Mouse (Mus musculus) bone marrow, adult 2 months (tissue): ENCODE results near the gene Gm9803.

Experiments used
- CTCF ChIP-seq: fragments of 200-500 bp; IDR thresholded peaks from 2 replicates; pipeline ENCODE4 v1.5.1; 2011; ENCODE audit warnings: low read length, control low read depth; ENCODE audit not compliant: control insufficient read depth, insufficient read depth
- POLR2A ChIP-seq: fragments of 200-500 bp; IDR thresholded peaks from 2 replicates; pipeline ENCODE4 v1.6.1; 2011; ENCODE audit warnings: low read depth, mild to moderate bottlenecking, control low read depth, low read length, borderline replicate concordance; ENCODE audit not compliant: control insufficient read depth

DNA sequence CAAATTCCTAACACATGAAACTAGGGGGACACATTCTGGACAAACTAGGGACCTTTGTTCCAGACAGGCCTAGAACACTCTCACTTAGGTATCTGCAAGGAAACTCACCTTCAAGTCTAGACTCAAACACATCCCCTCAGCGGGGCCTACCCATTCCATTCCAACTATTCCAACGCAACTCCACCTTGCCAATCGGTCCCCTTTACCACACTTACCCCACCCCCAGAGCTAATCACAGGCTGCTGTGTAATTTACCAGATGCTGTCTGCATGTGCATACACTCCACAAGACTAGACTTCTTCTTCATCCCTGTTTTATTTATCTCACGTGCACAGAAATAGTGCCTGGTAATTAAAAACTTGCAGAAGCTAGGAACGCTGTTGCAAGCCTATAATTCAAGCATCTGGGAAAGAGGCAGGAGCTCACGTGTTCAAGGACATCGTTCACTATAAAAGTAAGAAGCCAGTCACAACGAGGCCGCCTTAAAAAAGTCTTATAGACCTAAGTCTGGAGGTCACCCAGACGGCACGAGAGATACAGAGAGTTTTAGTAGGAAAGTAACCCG lies 15.9 kb downstream of the Gm9803 start:
- TF ChIP-seq CTCF (no peak), POLR2A (no peak)
